Mouse (Mus musculus) CD4-positive, CD25-positive, alpha-beta regulatory T cell, adult 2 months (primary cell): ENCODE measurements at regions not wholly inside any gene's neighbourhood (a gene's known extent, or its start where the extent isn't known, plus 50 kb on each side); places are given as distances from the start of the nearest gene placed in this dataset.
A peak's percentile ranks its signal among the peaks of the same experiment; 100 is the strongest.

Source experiments
- DNase-seq: peaks from one replicate; pipeline ENCODE4 v3.0.0-alpha.2; 2012; ENCODE audit warnings: low read depth, low spot score

GRCm38 (mm10) chr15:21836110-21836509 lies 712.7 kb upstream of the Cdh18 start:
- no peak for DNase-seq

DNA sequence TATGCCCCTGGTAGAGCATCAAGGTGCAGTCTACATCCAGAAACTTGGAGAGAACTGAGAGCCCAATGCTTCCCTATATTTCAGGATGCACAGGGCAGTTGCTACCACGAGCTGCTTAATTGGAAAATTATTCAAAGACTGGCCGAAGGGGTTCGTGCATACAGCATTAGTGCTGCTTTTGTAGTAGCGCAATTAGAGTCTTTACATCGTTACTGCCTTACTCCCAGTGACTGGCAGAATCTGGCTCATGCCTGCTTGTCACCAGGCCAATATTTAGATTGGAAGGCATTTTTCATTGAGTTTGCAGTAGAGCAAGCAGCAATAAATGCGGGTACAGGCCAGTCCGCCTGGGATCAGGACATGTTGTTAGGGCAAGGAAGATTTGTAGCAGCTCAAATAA lies 690.3 kb upstream of the Cdh18 start:
- no peak for DNase-seq

DNA sequence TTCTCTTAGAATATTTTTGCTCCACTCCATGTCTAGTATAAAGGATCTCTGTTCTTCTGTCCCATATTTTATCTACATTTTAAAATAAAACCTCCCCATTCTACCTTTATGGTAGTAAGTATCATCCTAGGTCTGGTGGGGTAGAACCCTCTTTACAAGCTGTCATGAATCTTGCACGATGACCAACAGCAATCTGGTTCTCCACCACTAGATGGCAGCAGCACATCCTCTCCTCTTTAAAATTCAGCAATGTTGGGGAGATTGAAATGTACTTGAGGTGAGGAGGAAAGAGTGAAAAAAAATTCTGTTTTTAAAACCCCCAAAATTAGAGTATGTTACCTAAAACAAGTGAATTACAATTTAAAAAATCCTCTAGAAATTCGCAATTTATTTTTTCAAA lies 663.6 kb upstream of the Cdh18 start:
- peak; percentile 13 for DNase-seq
